Mouse (Mus musculus): ENCODE measurements around the gene Rnf26. TPM values are rescaled to one million over a fixed set of nuclear protein-coding genes. Genes with fewer than 3 reads are reported as not detected.

Gene Rnf26
- polyA plus RNA-seq, 1 experiment = 26.4 TPM

DNA sequence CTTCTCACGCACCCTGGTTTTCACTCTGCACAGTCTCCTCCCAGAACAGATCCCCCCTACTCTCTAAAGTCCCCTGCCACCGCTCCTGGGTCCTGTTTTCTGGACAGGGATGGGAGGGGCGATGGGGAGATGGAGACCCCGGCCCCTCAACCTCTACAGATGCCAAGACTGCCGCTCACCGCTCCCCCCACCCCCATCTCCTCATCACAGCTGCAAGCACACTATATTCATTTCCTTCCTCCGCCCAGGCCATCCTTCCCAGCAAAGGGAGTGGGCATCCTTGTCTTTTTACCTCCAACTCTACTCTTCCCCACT is 17.9 kb upstream of the Rnf26 start:
- TF ChIP-seq CTCF (IDR thresholded peaks at IDR 0.05; ENCODE audit: extremely low read depth, insufficient read length, insufficient replicate concordance, low read depth, low read length) (no peak), POLR2A (IDR thresholded peaks at IDR 0.05; ENCODE audit: low read depth, low read length) (no peak)
- Histone ChIP-seq H3K27me3 (ENCODE audit: control insufficient read depth, insufficient read depth, low read length) (peaks cover 32% of the 10 kb centered on the region), H3K4me3 (ENCODE audit: low read depth, low read length) (no peak overlapping the region), H3K36me3 (ENCODE audit: control insufficient read depth, insufficient read depth, low read length) (no peaks in the 10 kb centered on the region), H3K27ac (ENCODE audit: insufficient read depth, low read depth, low read length) (peak overlapping the region; percentile 19; the same call in 1 of the 2 replicates), H3K4me1 (ENCODE audit: control insufficient read depth, insufficient read depth, insufficient read length, low read length) (peaks cover 28% of the 10 kb centered on the region)
- WGBS = 66% methylated on average over 7 of the region's 7 CpGs

DNA sequence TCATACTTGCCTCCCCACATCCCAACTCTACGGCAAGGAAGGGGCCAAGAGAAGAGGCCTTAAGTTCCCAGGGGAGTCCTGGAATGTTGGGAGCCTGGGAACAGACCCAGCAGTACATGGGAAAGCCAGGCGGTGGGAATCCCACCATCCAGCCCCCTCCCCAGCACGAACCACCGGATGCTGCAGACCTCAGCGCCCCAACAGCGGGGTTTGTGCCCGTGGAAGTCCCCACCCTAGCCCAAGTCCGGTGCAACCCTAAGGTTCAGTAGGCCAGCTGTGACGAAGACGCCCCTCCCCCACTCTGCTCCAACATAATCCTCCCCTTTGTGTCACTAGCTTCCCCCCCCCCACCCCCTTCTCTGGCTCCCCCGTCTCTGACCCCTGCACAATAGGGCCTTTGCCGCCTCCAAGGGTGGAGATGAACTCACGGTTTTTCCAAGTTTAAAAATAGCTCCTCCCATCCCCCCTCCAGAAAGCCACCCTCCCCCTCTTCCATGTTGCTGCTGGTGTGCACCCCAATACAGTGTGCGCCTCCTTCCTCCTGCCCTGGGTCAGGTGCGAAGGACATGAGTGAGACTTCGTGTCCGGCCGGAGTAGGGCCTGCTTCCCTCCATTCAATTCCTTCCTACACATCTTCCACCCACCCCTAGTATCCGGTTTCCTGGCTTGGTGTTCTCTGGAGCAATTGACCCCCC is 17.4 kb upstream of the Rnf26 start:
- H3K36me3 ChIP-seq (ENCODE audit: control insufficient read depth, insufficient read depth, low read length) = no peaks in the 10 kb centered on the region
- H3K27me3 ChIP-seq (ENCODE audit: control insufficient read depth, insufficient read depth, low read length) = peaks cover 32% of the 10 kb centered on the region
- H3K27ac ChIP-seq (ENCODE audit: insufficient read depth, low read depth, low read length) = peak overlapping the region; percentile 74
- WGBS = 33% methylated on average over 19 of the region's 19 CpGs
- peaks cover 28% of the 10 kb centered on the region for H3K4me1 ChIP-seq (ENCODE audit: control insufficient read depth, insufficient read depth, insufficient read length, low read length)
- H3K4me3 ChIP-seq (ENCODE audit: low read depth, low read length) = peak overlapping the region; percentile 58; the same call in 1 of the 2 replicates
- TF ChIP-seq POLR2A (IDR thresholded peaks at IDR 0.05; ENCODE audit: low read depth, low read length) (no peak), CTCF (IDR thresholded peaks at IDR 0.05; ENCODE audit: extremely low read depth, insufficient read length, insufficient replicate concordance, low read depth, low read length) (no peak)

DNA sequence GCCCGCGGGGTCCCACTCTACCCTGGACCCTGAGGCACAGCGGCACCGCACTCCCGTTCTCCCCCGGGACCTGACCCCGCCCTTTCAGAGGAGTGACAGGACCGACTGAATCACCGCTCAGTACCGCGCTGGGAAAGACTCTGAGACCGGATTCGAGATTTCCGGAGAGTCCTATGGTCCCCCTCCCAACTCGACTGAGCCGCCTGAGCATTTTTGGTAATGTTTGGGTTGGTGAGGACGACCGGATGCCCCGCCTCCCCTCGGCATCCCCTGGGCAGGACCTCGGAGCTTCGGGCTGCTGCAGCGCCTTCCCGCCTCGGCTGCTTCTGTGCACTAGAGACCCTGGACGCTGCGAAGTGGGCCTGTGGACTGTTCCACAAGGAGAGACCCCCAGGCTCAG is 16.7 kb upstream of the Rnf26 start:
- Histone ChIP-seq H3K27me3 (ENCODE audit: control insufficient read depth, insufficient read depth, low read length) (peaks cover 26% of the 10 kb centered on the region), H3K36me3 (ENCODE audit: control insufficient read depth, insufficient read depth, low read length) (no peaks in the 10 kb centered on the region), H3K4me1 (ENCODE audit: control insufficient read depth, insufficient read depth, insufficient read length, low read length) (peaks cover 25% of the 10 kb centered on the region), H3K27ac (ENCODE audit: insufficient read depth, low read depth, low read length) (peak overlapping the region; percentile 75), H3K4me3 (ENCODE audit: low read depth, low read length) (peak overlapping the region; percentile 58)
- under 1% methylated on average over 27 of the region's 27 CpGs for whole genome bisulfite sequencing
- TF ChIP-seq CTCF (IDR thresholded peaks at IDR 0.05; ENCODE audit: extremely low read depth, insufficient read length, insufficient replicate concordance, low read depth, low read length) = no peak
- TF ChIP-seq POLR2A (IDR thresholded peaks at IDR 0.05; ENCODE audit: low read depth, low read length) = no peak; the same call in 1 of the 2 replicates

DNA sequence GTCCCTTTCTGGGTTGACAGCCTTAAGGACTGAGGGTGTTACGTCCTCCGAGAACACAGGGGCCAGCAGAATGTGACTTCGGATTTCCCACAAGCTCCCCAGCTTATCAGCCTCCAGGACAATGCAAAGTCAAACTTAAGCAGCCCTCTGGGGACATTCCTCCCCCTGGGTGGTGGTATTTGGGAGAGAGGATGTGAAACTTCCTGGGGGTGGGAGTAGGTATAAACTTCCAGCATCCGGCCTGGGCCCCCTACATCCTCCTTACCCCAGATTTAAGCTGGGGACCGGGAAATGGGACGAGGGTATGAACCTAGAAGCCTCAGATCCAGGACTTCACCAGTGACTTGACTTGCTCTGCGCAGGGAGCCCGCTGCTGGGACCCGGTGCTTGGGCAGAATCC is 16.3 kb upstream of the Rnf26 start:
- WGBS = 22% methylated on average over 9 of the region's 9 CpGs

DNA sequence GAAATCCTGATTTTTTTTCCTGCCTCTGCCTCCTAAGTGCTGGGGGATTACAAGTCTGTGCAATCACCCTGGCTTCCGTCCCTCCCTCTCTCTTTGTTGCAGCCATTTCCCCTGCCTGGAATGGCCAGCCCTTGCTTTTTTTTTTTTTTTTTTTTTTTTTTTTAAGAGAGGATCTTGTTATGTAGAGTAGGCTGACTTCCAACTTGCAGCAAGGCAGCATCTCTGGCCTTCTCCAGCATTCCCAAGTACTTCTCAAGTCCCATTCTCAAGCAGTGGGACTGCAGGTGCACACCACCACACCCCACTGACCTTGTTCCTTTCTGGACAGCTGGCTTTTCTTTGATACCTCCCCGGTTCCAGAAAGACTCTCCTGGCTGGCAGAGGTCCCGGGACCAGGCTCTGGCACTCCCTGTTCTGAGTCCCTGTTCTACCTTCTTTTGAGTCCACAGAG is 14.1 kb upstream of the Rnf26 start:
- Histone ChIP-seq H3K27me3 (ENCODE audit: control insufficient read depth, insufficient read depth, low read length) (peaks cover 4% of the 10 kb centered on the region; the same call in 1 of the 2 replicates), H3K36me3 (ENCODE audit: control insufficient read depth, insufficient read depth, low read length) (no peaks in the 10 kb centered on the region), H3K27ac (ENCODE audit: insufficient read depth, low read depth, low read length) (no peak overlapping the region), H3K4me1 (ENCODE audit: control insufficient read depth, insufficient read depth, insufficient read length, low read length) (peaks cover 21% of the 10 kb centered on the region), H3K4me3 (ENCODE audit: low read depth, low read length) (no peak overlapping the region)
- WGBS = 20% methylated on average over 3 of the region's 3 CpGs
- TF ChIP-seq POLR2A (IDR thresholded peaks at IDR 0.05; ENCODE audit: low read depth, low read length) = no peak
- no peak for TF ChIP-seq CTCF (IDR thresholded peaks at IDR 0.05; ENCODE audit: extremely low read depth, insufficient read length, insufficient replicate concordance, low read depth, low read length)

More for the DNA sequence above, 16.3 kb upstream of the Rnf26 start:
- peaks cover 21% of the 10 kb centered on the region for H3K4me1 ChIP-seq (ENCODE audit: control insufficient read depth, insufficient read depth, insufficient read length, low read length)
- H3K27me3 ChIP-seq (ENCODE audit: control insufficient read depth, insufficient read depth, low read length) = peaks cover 22% of the 10 kb centered on the region
- TF ChIP-seq CTCF (IDR thresholded peaks at IDR 0.05; ENCODE audit: extremely low read depth, insufficient read length, insufficient replicate concordance, low read depth, low read length) (no peak), POLR2A (IDR thresholded peaks at IDR 0.05; ENCODE audit: low read depth, low read length) (no peak)
- no peaks in the 10 kb centered on the region for H3K36me3 ChIP-seq (ENCODE audit: control insufficient read depth, insufficient read depth, low read length)
- peak overlapping the region; percentile 75 for H3K27ac ChIP-seq (ENCODE audit: insufficient read depth, low read depth, low read length)
- H3K4me3 ChIP-seq (ENCODE audit: low read depth, low read length) = peak overlapping the region; percentile 58

DNA sequence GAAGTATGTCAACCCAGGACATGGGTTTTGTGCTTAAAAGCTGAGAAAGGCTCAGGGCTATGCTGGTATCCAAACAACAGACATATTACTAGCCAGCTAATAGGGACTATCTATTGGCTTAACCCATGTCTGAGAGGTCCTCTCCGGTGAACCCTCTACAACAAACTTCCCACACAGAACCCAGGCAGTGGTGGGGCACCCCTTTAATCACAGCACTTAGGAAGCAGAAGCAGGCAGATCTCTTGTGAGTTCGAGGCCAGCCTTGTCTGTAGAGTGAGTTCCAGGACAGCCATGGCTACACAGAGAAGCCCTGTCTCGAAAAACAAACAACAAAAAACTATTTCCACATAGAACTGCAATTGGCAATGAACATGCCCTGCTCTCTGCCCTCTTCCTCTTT is 13.4 kb upstream of the Rnf26 start:
- no peak overlapping the region for H3K4me3 ChIP-seq (ENCODE audit: low read depth, low read length)
- no peak overlapping the region for H3K27ac ChIP-seq (ENCODE audit: insufficient read depth, low read depth, low read length)
- H3K4me1 ChIP-seq (ENCODE audit: control insufficient read depth, insufficient read depth, insufficient read length, low read length) = peaks cover 21% of the 10 kb centered on the region
- WGBS = 53% methylated on average over 3 of the region's 3 CpGs
- H3K36me3 ChIP-seq (ENCODE audit: control insufficient read depth, insufficient read depth, low read length) = no peaks in the 10 kb centered on the region
- peaks cover 2% of the 10 kb centered on the region; the same call in 1 of the 2 replicates for H3K27me3 ChIP-seq (ENCODE audit: control insufficient read depth, insufficient read depth, low read length)
- no peak for TF ChIP-seq CTCF (IDR thresholded peaks at IDR 0.05; ENCODE audit: extremely low read depth, insufficient read length, insufficient replicate concordance, low read depth, low read length)
- TF ChIP-seq POLR2A (IDR thresholded peaks at IDR 0.05; ENCODE audit: low read depth, low read length) = no peak

DNA sequence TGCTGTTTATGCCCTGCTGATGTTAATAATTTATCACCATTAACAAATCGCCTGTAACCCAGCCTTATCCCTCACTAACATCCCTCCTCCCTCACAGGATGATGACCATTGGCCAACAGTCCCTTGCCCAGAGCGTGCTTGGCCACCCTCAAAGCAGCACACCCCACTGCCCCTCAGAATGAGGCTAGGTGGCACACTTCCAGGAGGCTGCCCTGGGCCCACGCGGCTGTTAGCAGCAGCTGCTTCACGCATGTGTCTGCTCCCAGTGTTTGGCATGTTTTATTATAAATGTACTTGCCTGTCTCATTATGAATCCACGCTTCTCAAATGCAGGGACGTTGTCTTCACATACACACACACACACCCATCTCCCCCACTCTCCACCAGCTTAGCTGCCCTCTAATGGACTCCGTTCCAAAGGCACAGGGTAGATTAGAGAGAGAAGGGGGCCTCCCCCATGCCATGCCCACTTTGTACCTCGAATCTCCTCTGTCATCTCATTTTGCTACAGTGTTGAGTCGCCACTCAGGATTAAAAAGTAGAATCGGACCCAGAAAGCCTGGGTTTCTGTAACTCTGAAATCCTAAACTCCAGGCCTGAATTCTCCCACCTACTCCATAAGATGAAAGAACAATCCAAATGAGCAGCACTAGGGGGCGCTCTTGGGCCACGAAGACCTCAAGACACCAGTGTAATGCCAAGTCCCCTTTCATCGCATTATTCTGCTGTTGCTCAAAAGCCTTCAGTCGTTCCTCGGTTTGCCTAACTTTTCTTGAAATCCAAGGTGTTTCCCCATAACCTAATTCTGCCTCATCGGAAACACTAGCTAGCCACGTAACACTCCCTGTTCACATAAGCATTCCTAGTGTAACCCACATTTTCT is 12.5 kb upstream of the Rnf26 start:
- no peak overlapping the region for H3K27ac ChIP-seq (ENCODE audit: insufficient read depth, low read depth, low read length)
- WGBS = 34% methylated on average over 18 of the region's 18 CpGs
- no peaks in the 10 kb centered on the region; the same call in 1 of the 2 replicates for H3K27me3 ChIP-seq (ENCODE audit: control insufficient read depth, insufficient read depth, low read length)
- no peak overlapping the region for H3K4me3 ChIP-seq (ENCODE audit: low read depth, low read length)
- no peaks in the 10 kb centered on the region for H3K36me3 ChIP-seq (ENCODE audit: control insufficient read depth, insufficient read depth, low read length)
- TF ChIP-seq POLR2A (IDR thresholded peaks at IDR 0.05; ENCODE audit: low read depth, low read length) (no peak), CTCF (IDR thresholded peaks at IDR 0.05; ENCODE audit: extremely low read depth, insufficient read length, insufficient replicate concordance, low read depth, low read length) (peak; percentile 83; the same call in 1 of the 2 replicates)
- H3K4me1 ChIP-seq (ENCODE audit: control insufficient read depth, insufficient read depth, insufficient read length, low read length) = peaks cover 21% of the 10 kb centered on the region

Measured in small intestine, adult 2 months (tissue).